Mouse (Mus musculus) right cerebral cortex, adult 18-20 months (tissue): Measurements from ENCODE around the gene Rabggtb.

ENCODE experiments used
- DNase-seq: peaks from one replicate; pipeline ENCODE4 v3.0.0; 2022; ENCODE audit warnings: mixed read lengths

Rabggtb gene

GRCm38 (mm10) chr3:153912546-153913509, at the start of gene Rabggtb:
Rabggtb (minus strand) TSS chr3:153913009.
- DNase-seq: peak; percentile 96

- no peak for DNase-seq
Observed at GRCm38 (mm10) chr3:153961632-153962389, 49.0 kb upstream of the Rabggtb start.

- DNase-seq: no peak
Observed at GRCm38 (mm10) chr3:153960884-153961283, 48.1 kb upstream of the Rabggtb start.

- DNase-seq: no peak
Observed at GRCm38 (mm10) chr3:153959731-153960207, 47.0 kb upstream of the Rabggtb start.

- DNase-seq: no peak
Observed at GRCm38 (mm10) chr3:153959035-153959730, 46.4 kb upstream of the Rabggtb start.

- no peak for DNase-seq
Observed at GRCm38 (mm10) chr3:153957916-153958315, 45.1 kb upstream of the Rabggtb start.

- no peak for DNase-seq
Observed at GRCm38 (mm10) chr3:153948176-153948575, 35.4 kb upstream of the Rabggtb start.

- no peak for DNase-seq
Observed at GRCm38 (mm10) chr3:153947271-153947670, 34.5 kb upstream of the Rabggtb start.

GRCm38 (mm10) chr3:153944335-153944990, 31.7 kb upstream of the Rabggtb start, which contains the start of gene Acadm:
Acadm (minus strand) TSS chr3:153944632.
- peak; percentile 93 for DNase-seq

GRCm38 (mm10) chr3:153943901-153944334, 31.1 kb upstream of the Rabggtb start:
- no peak for DNase-seq

- DNase-seq: no peak
Observed at GRCm38 (mm10) chr3:153943003-153943640, 30.3 kb upstream of the Rabggtb start.

- no peak for DNase-seq
Observed at GRCm38 (mm10) chr3:153941613-153942012, 28.8 kb upstream of the Rabggtb start.

- DNase-seq: no peak
Observed at GRCm38 (mm10) chr3:153940486-153940885, 27.7 kb upstream of the Rabggtb start.

GRCm38 (mm10) chr3:153940021-153940420, 27.2 kb upstream of the Rabggtb start:
- DNase-seq: no peak

GRCm38 (mm10) chr3:153937116-153937810, 24.5 kb upstream of the Rabggtb start:
- DNase-seq: no peak

- DNase-seq: no peak
Observed at GRCm38 (mm10) chr3:153935878-153936277, 23.1 kb upstream of the Rabggtb start.

GRCm38 (mm10) chr3:153932461-153932860, 19.7 kb upstream of the Rabggtb start:
- no peak for DNase-seq

GRCm38 (mm10) chr3:153929526-153929925, 16.7 kb upstream of the Rabggtb start:
- DNase-seq: no peak

GRCm38 (mm10) chr3:153926333-153926732, 13.5 kb upstream of the Rabggtb start:
- DNase-seq: no peak

- DNase-seq: no peak
Observed at GRCm38 (mm10) chr3:153921147-153921910, 8.5 kb upstream of the Rabggtb start.
